Mouse (Mus musculus): ENCODE data around the gene Mtmr3. TPM values are rescaled to one million over a fixed set of nuclear protein-coding genes. Genes with fewer than 3 reads are reported as not detected.
A peak's percentile ranks its signal among the peaks of the same experiment; 100 is the strongest.

Mtmr3 gene
- total and polyA plus RNA-seq, 3 experiments = 29.1 to 31.9 TPM; not detected in 1

- DNase-seq (ENCODE audit: low read depth, low spot score) = peak; percentile 78
- Histone ChIP-seq H3K27ac (ENCODE audit: control insufficient read depth, low read depth, low read length) (no peak overlapping the region; the same call in 1 of the 2 replicates), H3K9me3 (replicated peaks; ENCODE audit: insufficient read depth, low read length) (no peaks in the 10 kb centered on the region), H3K9ac (ENCODE audit: control insufficient read depth, low read depth, low read length, poor library complexity, severe bottlenecking) (no peak overlapping the region), H3K4me3 (ENCODE audit: control insufficient read depth in 1 of 2, insufficient read depth in 1 of 2, low read depth in 2 of 2, low read length in 2 of 2) (no peak overlapping the region), H3K36me3 (ENCODE audit: control insufficient read depth in 1 of 2, insufficient read depth in 2 of 2, low read length in 2 of 2) (peaks cover 0 to 37% of the 10 kb centered on the region in 2 experiments; a peak in 3 of 4 replicates), H3K79me2 (ENCODE audit: control insufficient read depth, insufficient read depth, low read length, poor library complexity) (peaks cover 33% of the 10 kb centered on the region), H3K4me1 (ENCODE audit: control insufficient read depth in 1 of 2, insufficient read depth in 2 of 2, low read length in 2 of 2) (peaks cover 17 to 24% of the 10 kb centered on the region in 2 experiments), H3K27me3 (ENCODE audit: control insufficient read depth in 1 of 2, insufficient read depth in 2 of 2, low read length in 2 of 2) (no peaks in the 10 kb centered on the region)
- TF ChIP-seq MYC (IDR thresholded peaks at IDR 0.05; ENCODE audit: low read depth, low read length) (0 out of 2 replicates have a peak, but pooled peaks have one; percentile 25), SIN3A (IDR thresholded peaks at IDR 0.05; ENCODE audit: low read length) (peak; percentile 66), GATA1 (IDR thresholded peaks at IDR 0.05; ENCODE audit: low read depth, low read length) (peak; percentile 89), ZMIZ1 (IDR thresholded peaks at IDR 0.05; ENCODE audit: low read depth, low read length) (no peak), RAD21 (IDR thresholded peaks at IDR 0.05; ENCODE audit: low read depth, low read length) (no peak), MXI1 (IDR thresholded peaks at IDR 0.05; ENCODE audit: low read depth, low read length) (0 out of 2 replicates have a peak, but pooled peaks have one; percentile 44), KAT2A (conservative IDR thresholded peaks at IDR 0.05; ENCODE audit: low read depth, low read length) (no peak), SMC3 (IDR thresholded peaks at IDR 0.05; ENCODE audit: low read depth, low read length) (no peak), CTCF (IDR thresholded peaks at IDR 0.05 in 2 of 3, conservative IDR thresholded peaks at IDR 0.05 in 1 of 3; ENCODE audit: control insufficient read depth in 1 of 3, insufficient read depth in 1 of 3, low read depth in 2 of 3, low read length in 3 of 3, poor library complexity in 1 of 3, severe bottlenecking in 1 of 3) (no peak), RCOR1 (IDR thresholded peaks at IDR 0.05; ENCODE audit: low read depth, low read length) (peak; percentile 74), ETS1 (IDR thresholded peaks at IDR 0.05; ENCODE audit: low read depth, low read length) (peak; percentile 91), EP300 (IDR thresholded peaks at IDR 0.05; ENCODE audit: low read depth in 1 of 2, low read length in 2 of 2) (peak; percentile 85 to 91), JUND (IDR thresholded peaks at IDR 0.05; ENCODE audit: low read depth, low read length) (no peak), TAL1 (IDR thresholded peaks at IDR 0.05; ENCODE audit: low read length) (peak; percentile 82), TCF12 (IDR thresholded peaks at IDR 0.05; ENCODE audit: low read depth, low read length) (peak; percentile 88), MEF2A (IDR thresholded peaks at IDR 0.05; ENCODE audit: extremely low read depth, insufficient replicate concordance, low read depth, low read length, poor library complexity, severe bottlenecking) (peak; percentile 65; the same call in 1 of the 2 replicates)
Measured at GRCm38 (mm10) chr11:4553274-4554063, 41.2 kb downstream of the Mtmr3 start.

DNA sequence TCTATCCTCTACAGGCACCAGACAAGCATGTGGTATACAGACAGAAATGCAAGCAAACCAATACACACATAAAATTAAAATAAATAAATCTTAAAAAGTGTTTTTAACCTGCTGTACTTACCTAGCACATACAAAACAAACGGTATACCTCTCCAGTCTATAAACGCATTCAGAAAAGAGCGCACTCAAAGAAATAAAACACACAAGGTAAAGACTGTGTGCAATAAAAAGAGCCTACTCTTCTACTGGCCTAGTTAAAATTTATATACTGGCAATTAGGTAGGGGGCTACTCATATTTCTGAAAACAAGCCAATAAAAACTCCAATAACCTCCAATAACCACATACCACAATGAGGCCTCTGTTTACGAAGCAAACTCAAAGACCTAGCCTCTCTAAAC is 47.1 kb downstream of the Mtmr3 start:
- H3K27ac ChIP-seq (ENCODE audit: control insufficient read depth, low read depth, low read length) = no peak overlapping the region
- TF ChIP-seq USF2 (IDR thresholded peaks at IDR 0.05; ENCODE audit: borderline replicate concordance in 1 of 2, insufficient read depth in 1 of 2, low read depth in 1 of 2, low read length in 2 of 2) (no peak), BHLHE40 (IDR thresholded peaks at IDR 0.05; ENCODE audit: borderline replicate concordance, low read depth, low read length) (no peak), MAZ (IDR thresholded peaks at IDR 0.05; ENCODE audit: low read depth, low read length) (no peak), POLR2AphosphoS2 (IDR thresholded peaks at IDR 0.05; ENCODE audit: low read length) (no peak), SIN3A (IDR thresholded peaks at IDR 0.05; ENCODE audit: low read length) (no peak), MAX (IDR thresholded peaks at IDR 0.05; ENCODE audit: low read length) (no peak), ETS1 (IDR thresholded peaks at IDR 0.05; ENCODE audit: low read depth, low read length) (no peak), TCF12 (IDR thresholded peaks at IDR 0.05; ENCODE audit: low read depth, low read length) (no peak), MXI1 (IDR thresholded peaks at IDR 0.05; ENCODE audit: low read depth, low read length) (no peak), TAL1 (IDR thresholded peaks at IDR 0.05; ENCODE audit: low read length) (no peak), ZMIZ1 (IDR thresholded peaks at IDR 0.05; ENCODE audit: low read depth, low read length) (no peak), MYC (IDR thresholded peaks at IDR 0.05; ENCODE audit: low read depth, low read length) (no peak)
- H3K9me3 ChIP-seq (replicated peaks; ENCODE audit: insufficient read depth, low read length) = no peaks in the 10 kb centered on the region
- peaks cover 9 to 15% of the 10 kb centered on the region in 2 experiments for H3K4me1 ChIP-seq (ENCODE audit: control insufficient read depth in 1 of 2, insufficient read depth in 2 of 2, low read length in 2 of 2)
- peaks cover 3 to 30% of the 10 kb centered on the region in 2 experiments; a peak in 3 of 4 replicates for H3K36me3 ChIP-seq (ENCODE audit: control insufficient read depth in 1 of 2, insufficient read depth in 2 of 2, low read length in 2 of 2)
- H3K27me3 ChIP-seq (ENCODE audit: control insufficient read depth in 1 of 2, insufficient read depth in 2 of 2, low read length in 2 of 2) = no peaks in the 10 kb centered on the region
- H3K9ac ChIP-seq (ENCODE audit: control insufficient read depth, low read depth, low read length, poor library complexity, severe bottlenecking) = no peak overlapping the region
- H3K79me2 ChIP-seq (ENCODE audit: control insufficient read depth, insufficient read depth, low read length, poor library complexity) = peaks cover 17% of the 10 kb centered on the region
- DNase-seq (ENCODE audit: low read depth, low spot score) = no peak
- no peak overlapping the region for H3K4me3 ChIP-seq (ENCODE audit: control insufficient read depth in 1 of 2, insufficient read depth in 1 of 2, low read depth in 2 of 2, low read length in 2 of 2)

Data from MEL (cell line).